Mouse (Mus musculus) left cerebral cortex, adult 2 months (tissue): ENCODE results near the gene F2rl1. TPM values are rescaled to one million over a fixed set of nuclear protein-coding genes. Genes with fewer than 3 reads are reported as not detected.

Experiments used
- DNase-seq, 2 experiments: peaks; one replicate each; pipeline ENCODE4 v3.0.0; 2021 to 2022; ENCODE audit warnings: low spot score in 2 of 2, mixed read lengths in 1 of 2; ENCODE audit errors: extremely low spot score in 1 of 2
- H3K27ac ChIP-seq: fragments of 200-600 bp; 2 replicates; pipeline ENCODE4 v1.8.1; 2022
- H3K4me3 ChIP-seq: fragments of 200-600 bp; 2 replicates; pipeline ENCODE4 v1.8.1; 2022
- CTCF ChIP-seq: fragments of 200-600 bp; IDR thresholded peaks from 2 replicates; pipeline ENCODE4 v1.8.1; 2022; ENCODE audit warnings: antibody characterized with exemption, mild to moderate bottlenecking, moderate library complexity
- intact Hi-C: fragments of 180-260 bp; cut with DNase I; formaldehyde crosslinking; loops from one replicate; pipeline ENCODE4 v1.15.1; 2025
- long read RNA-seq, 2 experiments: library from polyadenylated mRNA; stranded (forward); transcript quantifications; one replicate each; pipeline ENCODE4 v2.0.0; 2021; ENCODE audit warnings: borderline mapping rate in 2 of 2
- total RNA-seq, 2 experiments: library from RNA; stranded (reverse); gene quantifications; 2 replicates each; pipeline ENCODE4 v1.2.3; 2021

The F2rl1 gene
- under 1 TPM; 0.21 to 0.32 TPM for total RNA-seq
- long read RNA-seq, experiment 1, result 0 reads
- long read RNA-seq, experiment 2, result 0 reads

- no peak for TF ChIP-seq CTCF
- H3K27ac ChIP-seq, result no peak within 1 kb of the TSS
- intact Hi-C loops, result no loop called here
- peak within 1 kb of the TSS; percentile 34 for H3K4me3 ChIP-seq
- no peak for DNase-seq
Observed at GRCm38 (mm10) chr13:95524674-95525491, at the start of gene F2rl1. Gene F2rl1 (minus strand): TSS chr13:95525227.

DNA sequence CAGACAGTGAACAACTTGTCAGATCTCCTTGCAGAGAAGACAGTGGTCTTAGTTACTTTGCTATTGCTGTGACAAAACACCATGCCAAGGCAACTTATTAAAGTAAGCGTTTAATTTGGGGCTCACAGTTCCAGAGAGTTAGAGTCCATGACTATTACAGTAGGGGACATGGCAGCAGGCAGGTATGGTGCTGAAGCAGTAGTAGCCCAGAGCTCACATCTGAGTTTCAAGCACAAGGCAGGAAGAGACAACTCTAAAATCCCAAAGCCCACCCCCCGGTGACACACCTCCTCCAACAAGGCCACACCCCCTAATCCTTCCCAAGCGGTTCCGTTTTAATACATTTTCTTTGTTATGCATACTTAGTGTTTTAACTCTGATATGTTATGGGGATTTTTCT, 45.9 kb upstream of the F2rl1 start:
- DNase-seq, result no peak
- H3K27ac ChIP-seq, result no peak overlapping the region
- TF ChIP-seq CTCF, result no peak
- intact Hi-C loops, result no loop called here
- no peak overlapping the region for H3K4me3 ChIP-seq

GRCm38 (mm10) chr13:95569326-95569725, 44.3 kb upstream of the F2rl1 start:
- intact Hi-C loops, result loop anchor here (10.0 kb wide), 1 partner anchor 395 kb away; no protein-coding TSS in a partner anchor
- no peak for TF ChIP-seq CTCF
- no peak overlapping the region for H3K4me3 ChIP-seq
- no peak overlapping the region for H3K27ac ChIP-seq
- DNase-seq, result no peak

GRCm38 (mm10) chr13:95568336-95568735, 43.3 kb upstream of the F2rl1 start:
- no peak overlapping the region for H3K4me3 ChIP-seq
- TF ChIP-seq CTCF, result no peak
- H3K27ac ChIP-seq, result no peak overlapping the region
- no peak for DNase-seq
- intact Hi-C loops, result loop anchor here (10.0 kb wide), 1 partner anchor 396 kb away; no protein-coding TSS in a partner anchor

DNA sequence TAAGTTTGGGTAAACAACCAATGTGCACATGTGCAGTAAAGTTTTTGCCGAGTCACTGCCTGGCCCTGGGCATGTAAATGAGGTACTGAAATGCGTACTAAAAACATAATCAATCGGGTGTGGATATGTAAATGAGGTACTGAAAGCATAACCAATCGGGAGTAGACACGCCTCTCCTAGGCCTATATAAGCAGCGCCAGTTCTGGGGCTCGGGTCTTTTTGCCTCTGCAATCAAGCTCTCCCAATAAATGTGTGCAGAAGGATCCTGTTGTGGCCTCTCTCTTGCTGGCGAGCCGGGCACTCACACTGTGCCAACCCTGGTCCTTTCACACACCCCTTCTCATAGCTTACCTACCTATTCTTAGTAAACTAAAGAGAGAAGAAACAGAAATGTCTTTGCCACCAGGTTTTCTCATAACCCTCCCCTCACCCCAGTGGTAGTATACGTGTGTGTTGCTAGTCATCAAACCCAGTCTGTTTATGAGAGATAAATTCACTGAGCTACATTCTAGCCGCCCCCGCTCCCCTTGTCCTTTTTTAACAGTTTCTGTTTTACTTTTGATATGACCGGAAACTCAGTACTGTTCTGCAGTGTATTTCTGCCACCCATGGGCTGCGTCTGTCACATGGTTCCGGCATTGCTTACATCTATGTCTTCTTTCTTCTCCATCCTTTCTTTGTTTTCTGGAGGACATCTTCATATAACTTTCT, 42.0 kb upstream of the F2rl1 start:
- TF ChIP-seq CTCF, result no peak
- DNase-seq, result no peak
- H3K27ac ChIP-seq, result no peak overlapping the region
- intact Hi-C loops, result loop anchor here (10.0 kb wide), 1 partner anchor 398 kb away; no protein-coding TSS in a partner anchor
- H3K4me3 ChIP-seq, result no peak overlapping the region

DNA sequence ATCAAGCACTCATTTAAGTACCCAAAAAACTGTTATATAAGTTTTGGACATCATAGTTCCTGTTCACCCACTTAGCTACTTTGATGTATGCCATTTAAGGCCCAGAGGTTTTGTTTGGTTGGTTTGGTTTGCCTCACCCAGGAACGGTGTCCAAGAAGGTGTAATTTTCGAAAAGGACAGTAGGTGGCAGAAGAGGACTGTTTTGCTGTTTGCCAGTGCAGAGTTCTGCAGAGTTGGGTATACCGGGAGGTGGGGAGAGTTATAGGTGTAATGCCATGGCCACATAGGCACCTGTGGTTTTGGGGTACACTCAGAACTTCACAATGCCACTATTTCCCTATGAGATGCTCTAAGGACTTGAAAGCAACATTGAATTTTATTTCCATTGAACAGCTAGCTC, 38.7 kb upstream of the F2rl1 start:
- DNase-seq, result peak; percentile 68 to 71
- intact Hi-C loops, result loop anchor here (1.0 to 10.0 kb wide), 3 partner anchors 105 to 401 kb away; no protein-coding TSS in a partner anchor
- peak; percentile 96 for TF ChIP-seq CTCF
- Histone ChIP-seq H3K27ac (no peak overlapping the region), H3K4me3 (no peak overlapping the region)

DNA sequence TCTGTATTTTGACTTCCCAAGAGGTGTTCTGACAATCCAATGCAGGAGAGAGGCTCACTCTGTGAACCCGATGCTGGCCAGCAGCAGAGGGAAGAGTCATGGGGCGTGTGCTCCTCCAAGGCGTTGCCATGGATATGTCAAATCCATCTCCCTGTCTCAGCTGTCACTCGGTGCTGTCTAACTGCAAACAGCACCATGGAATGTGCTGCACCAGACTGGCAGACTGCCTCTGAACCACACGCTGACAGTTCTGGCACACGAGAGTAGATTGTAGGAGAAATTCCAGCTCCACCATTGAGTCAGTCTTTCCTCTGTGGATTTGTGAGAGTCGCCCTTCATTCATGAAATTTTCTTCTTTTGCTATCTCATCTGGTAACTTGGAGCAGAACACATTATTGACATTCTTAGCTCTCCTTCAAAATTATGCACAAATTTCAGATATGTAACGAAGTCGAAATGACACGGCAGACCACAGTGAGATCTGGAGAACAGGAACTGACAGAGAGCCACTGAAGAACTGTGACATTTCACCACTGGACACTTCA, 38.1 kb upstream of the F2rl1 start:
- DNase-seq, result no peak
- intact Hi-C loops, result loop anchor here (1.0 to 10.0 kb wide), 3 partner anchors 106 to 402 kb away; no protein-coding TSS in a partner anchor
- Histone ChIP-seq H3K27ac (no peak overlapping the region), H3K4me3 (no peak overlapping the region)
- TF ChIP-seq CTCF, result no peak

DNA sequence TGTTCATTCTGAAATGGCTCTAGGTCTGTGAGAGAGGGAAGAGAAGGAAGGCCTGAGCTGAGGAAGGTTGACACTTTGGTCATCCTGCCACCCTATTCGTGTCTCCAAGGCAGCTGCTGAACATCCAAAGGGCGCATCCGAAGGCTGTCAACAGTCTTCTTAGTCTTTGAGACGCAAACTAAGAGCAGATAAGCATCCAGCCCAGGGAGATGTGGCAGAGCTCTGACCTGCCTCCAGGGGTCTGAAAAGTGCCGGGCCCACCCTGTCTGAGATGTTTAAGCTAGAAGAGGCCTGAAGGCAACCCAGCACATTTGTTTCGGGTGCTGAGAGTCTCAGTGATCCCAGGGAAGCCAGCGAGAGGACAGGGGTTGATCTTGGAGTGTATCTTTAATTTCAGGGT, 32.3 kb upstream of the F2rl1 start:
- no peak for TF ChIP-seq CTCF
- DNase-seq, result no peak
- intact Hi-C loops, result no loop called here
- no peak overlapping the region for H3K27ac ChIP-seq
- H3K4me3 ChIP-seq, result no peak overlapping the region

DNA sequence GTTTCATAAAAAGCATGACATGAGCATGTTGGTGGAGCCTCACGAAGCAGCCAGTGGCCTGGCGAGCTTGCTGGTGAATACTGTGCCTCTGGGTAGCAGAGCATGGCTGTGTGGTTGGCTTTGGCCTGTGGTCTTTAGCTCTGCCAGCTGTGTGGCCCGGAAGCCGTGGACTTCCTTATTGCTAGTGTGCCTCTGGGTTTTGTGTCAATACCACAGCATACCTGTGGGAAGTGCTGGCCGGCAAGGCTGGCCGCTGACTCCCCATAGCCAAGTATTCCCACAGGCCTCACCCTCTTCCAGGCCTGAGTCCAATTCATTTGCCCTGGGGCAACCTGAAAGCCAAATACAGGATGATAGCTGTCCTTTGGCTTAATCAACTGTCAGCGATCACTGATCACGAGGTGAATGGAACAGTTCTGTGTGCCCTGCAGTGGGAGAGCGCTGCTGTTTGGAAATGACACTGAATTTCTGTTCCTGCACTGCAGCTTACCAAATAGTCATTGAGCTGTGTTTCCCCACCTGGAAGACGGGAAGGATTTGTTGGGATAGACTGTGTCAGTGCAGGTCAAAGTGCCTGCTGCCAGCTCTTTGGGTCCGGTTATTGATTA, 29.0 kb upstream of the F2rl1 start:
- H3K4me3 ChIP-seq, result no peak overlapping the region
- no peak overlapping the region for H3K27ac ChIP-seq
- intact Hi-C loops, result no loop called here
- no peak for DNase-seq
- TF ChIP-seq CTCF, result no peak

- intact Hi-C loops, result no loop called here
- no peak for DNase-seq
- Histone ChIP-seq H3K27ac (no peak overlapping the region), H3K4me3 (no peak overlapping the region)
- no peak for TF ChIP-seq CTCF
Observed at GRCm38 (mm10) chr13:95550636-95551370, 25.8 kb upstream of the F2rl1 start.

- Histone ChIP-seq H3K4me3 (no peak overlapping the region), H3K27ac (no peak overlapping the region)
- intact Hi-C loops, result no loop called here
- DNase-seq, result no peak
- no peak for TF ChIP-seq CTCF
Observed at GRCm38 (mm10) chr13:95549421-95549820, 24.4 kb upstream of the F2rl1 start.
